Mouse (Mus musculus) gastrocnemius, postnatal 4 days (tissue): ENCODE data around the gene Nfyc. TPM values are rescaled to one million over a fixed set of nuclear protein-coding genes. Genes with fewer than 3 reads are reported as not detected.

Source experiments
- DNase-seq, 2 experiments: peaks; one replicate each; pipeline ENCODE4 v3.0.0; 2021 to 2022; ENCODE audit warnings: low spot score in 2 of 2, mixed read lengths in 2 of 2
- microRNA-seq: library from miRNA; unstranded; fragments of <30 nt; microRNA quantifications from one replicate; pipeline ENCODE4 v1.2.0, GENCODE M21; 2021
- total RNA-seq, 2 experiments: library from RNA; stranded (reverse); gene quantifications; 2 replicates each; pipeline ENCODE4 v1.2.3; 2021

Nfyc gene
- total RNA-seq, 2 experiments from 2014 or later, result 51.1 to 55.6 TPM

- DNase-seq, result no peak
Measured at GRCm38 (mm10) chr4:120717591-120717990, 113.8 kb downstream of the Nfyc start.

- no peak for DNase-seq
Measured at GRCm38 (mm10) chr4:120716765-120717164, 114.6 kb downstream of the Nfyc start.

- DNase-seq, result no peak
Measured at GRCm38 (mm10) chr4:120716141-120716571, 115.2 kb downstream of the Nfyc start.

- no peak for DNase-seq
Measured at GRCm38 (mm10) chr4:120713856-120714497, 117.4 kb downstream of the Nfyc start.

- DNase-seq, result no peak
Measured at GRCm38 (mm10) chr4:120713021-120713420, 118.4 kb downstream of the Nfyc start.

GRCm38 (mm10) chr4:120712236-120712635, 119.1 kb downstream of the Nfyc start:
- DNase-seq, result no peak

Small RNA genes within 50 kb of the gene (microRNA-seq; reads per million reads assigned to microRNA genes)
- gene Gm23936 (not detected), gene Mir30c-1 (38.7 reads per million, percentile 41 among the genes with 10 or more reads in this experiment), gene Mir30e (not detected), gene Mir30f (not detected)

Other genes starting within 250 kb of the Nfyc start
- gene Gm8439, start 242.8 kb downstream of the Nfyc start, total RNA-seq, result not detected
- 10 to 100 TPM; 12.4 to 14.6 TPM for gene Cited4, start 165.0 kb downstream of the Nfyc start, total RNA-seq
- gene Kcnq4, start 83.0 kb downstream of the Nfyc start, total RNA-seq, result 10 to 100 TPM; 30.5 to 37.8 TPM
- under 1 TPM; 0.47 to 0.52 TPM for gene Rims3, start 23.2 kb upstream of the Nfyc start, total RNA-seq
- gene Exo5, start 93.4 kb upstream of the Nfyc start, total RNA-seq, result 1 to 10 TPM; 7.4 to 7.9 TPM
- 1 to 10 TPM; 2.9 to 3.9 TPM for gene Zfp69, start 120.1 kb upstream of the Nfyc start, total RNA-seq
- 10 to 100 TPM; 22.1 to 25.7 TPM for gene Smap2, start 185.7 kb upstream of the Nfyc start, total RNA-seq
- gene Col9a2, start 207.8 kb upstream of the Nfyc start, total RNA-seq, result 1 to 10 TPM; 2.2 to 3.8 TPM